Mouse (Mus musculus) C2C12 (cell line): ENCODE results near the gene Foxp1.

Experiments
- CEBPB ChIP-seq: IDR thresholded peaks from one replicate; pipeline ENCODE4 v1.6.1; 2011; ENCODE audit warnings: low read depth, mild to moderate bottlenecking, control low read depth, moderate library complexity
- CTCF ChIP-seq: IDR thresholded peaks from one replicate; pipeline ENCODE4 v1.5.1; 2011; ENCODE audit not compliant: control insufficient read depth, insufficient read depth, insufficient read length
- FOSL1 ChIP-seq: IDR thresholded peaks from one replicate; pipeline ENCODE4 v1.8.0; 2011; ENCODE audit warnings: mild to moderate bottlenecking, low read length; ENCODE audit not compliant: poor library complexity, insufficient read depth, severe bottlenecking
- MAX ChIP-seq: IDR thresholded peaks from one replicate; pipeline ENCODE4 v1.6.1; 2011; ENCODE audit warnings: mild to moderate bottlenecking, control low read depth
- MYOD1 ChIP-seq: IDR thresholded peaks from one replicate; pipeline ENCODE4 v1.6.1; 2011; ENCODE audit warnings: low read depth; ENCODE audit not compliant: control insufficient read depth, insufficient read length
- MYOG ChIP-seq: IDR thresholded peaks from one replicate; pipeline ENCODE4 v1.6.1; 2011; ENCODE audit not compliant: control insufficient read depth, insufficient read length; ENCODE audit errors: extremely low read depth
- USF1 ChIP-seq: IDR thresholded peaks from one replicate; pipeline ENCODE4 v1.6.1; 2011; ENCODE audit warnings: low read depth, mild to moderate bottlenecking, control low read depth, moderate library complexity

DNA sequence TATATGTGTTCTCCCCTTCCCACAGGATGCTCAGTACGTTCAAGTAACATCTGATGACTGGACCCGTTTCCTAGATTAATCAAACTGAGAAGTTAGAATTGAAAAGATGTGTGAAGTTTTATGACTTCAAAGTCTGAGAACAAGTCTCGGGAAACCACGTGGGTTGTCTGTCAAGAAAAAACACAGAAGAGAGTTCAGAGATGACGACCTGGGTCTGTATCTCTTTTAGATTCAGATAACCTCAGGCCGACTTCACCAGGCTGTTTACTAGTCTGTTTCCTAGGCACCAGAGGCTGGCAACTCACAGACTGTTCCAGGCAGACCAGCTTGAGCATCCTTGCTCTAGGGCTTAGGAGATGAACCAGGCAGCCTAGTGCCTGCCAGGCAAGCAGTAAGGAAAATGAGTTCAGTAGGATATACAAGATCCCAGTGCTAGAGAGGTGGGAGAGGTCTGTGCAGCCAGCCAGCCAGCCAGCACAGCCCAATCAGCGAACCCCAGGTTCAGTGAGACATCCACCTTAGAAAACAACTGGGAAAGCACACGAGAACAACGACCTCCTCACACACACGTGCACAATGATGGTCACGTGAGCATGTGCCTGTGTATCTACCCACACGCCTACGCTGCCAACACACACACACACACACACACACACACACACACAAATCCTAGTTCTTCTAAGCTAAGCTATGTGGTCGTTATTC is 212.9 kb downstream of the Foxp1 start:
- TF ChIP-seq CTCF (no peak), MYOG (no peak), MYOD1 (no peak), USF1 (no peak), FOSL1 (no peak), MAX (no peak), CEBPB (no peak)
